Mouse (Mus musculus) myocyte (in vitro differentiated cells): Measurements from ENCODE around the gene Wdr5.

Source experiments
- CEBPB ChIP-seq: IDR thresholded peaks from 2 replicates; pipeline ENCODE4 v1.6.1; 2011; ENCODE audit warnings: mild to moderate bottlenecking, moderate library complexity; ENCODE audit not compliant: poor library complexity, insufficient read depth, severe bottlenecking
- E2F4 ChIP-seq: IDR thresholded peaks from one replicate; pipeline ENCODE4 v1.6.1; 2011; ENCODE audit warnings: mild to moderate bottlenecking, control low read depth, moderate library complexity; ENCODE audit not compliant: insufficient read depth
- MAX ChIP-seq: IDR thresholded peaks from one replicate; pipeline ENCODE4 v1.6.1; 2011; ENCODE audit warnings: low read depth, mild to moderate bottlenecking, control low read depth
- MYOD1 ChIP-seq, 3 experiments: IDR thresholded peaks; one replicate each; pipeline ENCODE4 v1.6.1; 2011; ENCODE audit warnings: control low read depth in 2 of 3, low read depth in 2 of 3, mild to moderate bottlenecking in 2 of 3, moderate library complexity in 1 of 3; ENCODE audit not compliant: insufficient read length in 2 of 3, control insufficient read depth in 1 of 3
- MYOG ChIP-seq, 3 experiments: IDR thresholded peaks; one replicate each; pipeline ENCODE4 v1.6.1; 2011; ENCODE audit warnings: control low read depth in 2 of 3, low read depth in 2 of 3, mild to moderate bottlenecking in 2 of 3; ENCODE audit not compliant: insufficient read length in 2 of 3, control insufficient read depth in 1 of 3, insufficient read depth in 1 of 3
- POLR2A ChIP-seq: IDR thresholded peaks from one replicate; pipeline ENCODE4 v1.6.1; 2011; ENCODE audit warnings: low read depth, mild to moderate bottlenecking, control low read depth, moderate library complexity; ENCODE audit not compliant: insufficient read length
- POLR2AphosphoS2 ChIP-seq: IDR thresholded peaks from one replicate; pipeline ENCODE4 v1.6.1; 2011; ENCODE audit warnings: low read depth, control low read depth; ENCODE audit not compliant: insufficient read length
- REST ChIP-seq: IDR thresholded peaks from one replicate; pipeline ENCODE4 v1.6.1; 2011; ENCODE audit warnings: mild to moderate bottlenecking, control low read depth, moderate library complexity; ENCODE audit not compliant: insufficient read depth, insufficient read length
- SRF ChIP-seq: IDR thresholded peaks from one replicate; pipeline ENCODE4 v1.6.1; 2011; ENCODE audit warnings: low read depth; ENCODE audit not compliant: control insufficient read depth, insufficient read length
- TCF12 ChIP-seq: IDR thresholded peaks from one replicate; pipeline ENCODE4 v1.6.1; 2011; ENCODE audit warnings: mild to moderate bottlenecking, control low read depth; ENCODE audit not compliant: poor library complexity, insufficient read depth, severe bottlenecking
- TCF3 ChIP-seq: IDR thresholded peaks from one replicate; pipeline ENCODE4 v1.6.1; 2011; ENCODE audit warnings: low read depth, control low read depth; ENCODE audit not compliant: insufficient read length
- USF1 ChIP-seq: IDR thresholded peaks from one replicate; pipeline ENCODE4 v1.6.1; 2011; ENCODE audit warnings: low read depth, mild to moderate bottlenecking, control low read depth, moderate library complexity

- TF ChIP-seq MAX: no peak
- no peak for TF ChIP-seq POLR2A
- no peak for TF ChIP-seq TCF3
- TF ChIP-seq MYOG (IDR thresholded peaks at IDR 0.05; ENCODE audit: control insufficient read depth in 1 of 3, insufficient read depth in 1 of 3, insufficient read length in 2 of 3, low read depth in 2 of 3): no peak
- no peak for TF ChIP-seq REST
- no peak for TF ChIP-seq USF1
- no peak for TF ChIP-seq E2F4
- TF ChIP-seq POLR2AphosphoS2: no peak
- TF ChIP-seq CEBPB: no peak
- TF ChIP-seq MYOD1 (IDR thresholded peaks at IDR 0.05; ENCODE audit: control insufficient read depth in 1 of 3, insufficient read length in 2 of 3, low read depth in 2 of 3): no peak
- no peak for TF ChIP-seq TCF12
- TF ChIP-seq SRF: no peak
Measured at GRCm38 (mm10) chr2:27576416-27576815, 61.5 kb downstream of the Wdr5 start.
